Mouse (Mus musculus) small intestine, adult 2 months (tissue): ENCODE measurements around the gene Sds.

Experiments used
- CTCF ChIP-seq: fragments of 200-500 bp; IDR thresholded peaks from 2 replicates; pipeline ENCODE4 v1.5.1; 2012; ENCODE audit warnings: low read depth, mild to moderate bottlenecking, control low read depth, inconsistent platforms, low read length, moderate library complexity, mixed read lengths; ENCODE audit not compliant: insufficient replicate concordance, insufficient read length; ENCODE audit errors: extremely low read depth
- POLR2A ChIP-seq: fragments of 200-500 bp; IDR thresholded peaks from 2 replicates; pipeline ENCODE4 v1.6.1; 2012; ENCODE audit warnings: low read depth, mild to moderate bottlenecking, control low read depth, inconsistent platforms, low read length, moderate library complexity

DNA sequence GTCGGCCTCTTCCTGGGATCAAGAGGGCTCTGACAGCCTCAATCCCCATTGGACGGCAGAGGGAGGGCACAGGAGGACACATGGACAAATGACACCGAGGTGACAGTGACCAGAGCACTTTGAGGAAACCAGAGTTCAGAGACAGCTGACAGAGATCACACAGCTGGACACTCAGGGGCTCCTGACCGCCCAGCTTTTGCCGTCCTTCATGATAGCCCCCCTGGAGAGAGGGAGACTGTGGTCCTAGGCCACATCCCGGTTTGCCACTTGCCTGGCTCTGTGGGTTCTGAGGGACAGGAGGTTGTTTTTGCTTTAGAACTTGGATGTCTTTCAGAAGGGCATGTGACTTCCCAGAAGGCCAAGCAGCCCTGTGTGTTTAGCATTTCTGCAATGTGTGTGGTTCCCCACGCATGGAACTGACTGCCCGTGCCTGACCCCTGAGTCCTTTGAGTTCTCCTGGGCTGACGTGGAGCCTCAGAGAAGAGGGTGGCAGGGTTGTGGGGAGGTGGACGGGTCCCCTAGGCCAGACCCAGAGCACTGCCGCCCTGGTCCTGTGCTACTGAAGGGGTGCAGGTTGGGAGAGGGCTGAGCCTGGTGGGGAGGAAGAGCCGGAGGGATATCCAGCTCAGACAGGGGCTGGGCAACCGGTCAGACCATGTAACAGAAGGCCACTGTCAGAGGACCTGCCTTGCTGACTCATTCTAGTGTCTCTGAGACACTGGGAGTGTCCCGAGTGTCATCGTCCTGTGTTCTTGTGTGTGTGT, 40.1 kb downstream of the Sds start:
- TF ChIP-seq POLR2A (no peak), CTCF (no peak)
